Comparison of ENCODE assay signal across 10 mouse cellular contexts in genomic region chr11:4543040-4543551, GRCm38 (mm10). TPM values are rescaled to one million over a fixed set of nuclear protein-coding genes. Genes with fewer than 3 reads are reported as not detected.
DNase-seq lines count a peak whose midpoint lies in the region; ATAC-seq and TF ChIP-seq lines count a peak whose summit lies in the region.
"Had no signal": no experiment of that assay in that cellular context is flagged by ENCODE, and none has a peak within 500 bp of the region (broad histone marks: within the 10 kb centered on the region; RNA-seq: fewer than 3 reads in every experiment).

No protein-coding gene starts in this region.

- H3K9me3 ChIP-seq in intestine, embryonic 15.5 days, result no peaks in the 10 kb centered on the region
- no peaks in the 10 kb centered on the region for H3K9me3 ChIP-seq in intestine, postnatal 0 days (ENCODE audit: control insufficient read depth)

- H3K27me3 ChIP-seq in intestine, embryonic 15.5 days (replicated peaks), result no peaks in the 10 kb centered on the region
- no peaks in the 10 kb centered on the region for H3K27me3 ChIP-seq in intestine, postnatal 0 days (replicated peaks; ENCODE audit: control insufficient read depth, insufficient read depth, low read length)

- H3K4me2 ChIP-seq in intestine, embryonic 15.5 days (replicated peaks), result no peak overlapping the region
- no peak overlapping the region for H3K4me2 ChIP-seq in intestine, postnatal 0 days (replicated peaks; ENCODE audit: low read depth)

- H3K36me3 ChIP-seq in intestine, embryonic 15.5 days, result no peaks in the 10 kb centered on the region
- H3K36me3 ChIP-seq in intestine, postnatal 0 days (ENCODE audit: control insufficient read depth, insufficient read depth), result no peaks in the 10 kb centered on the region
- H3K36me3 ChIP-seq in macrophage (ENCODE audit: inconsistent target), result no peaks in the 10 kb centered on the region

- DNase-seq in MEL-GATA-1-ER (ENCODE audit: extremely low read depth, low read depth), result peak; percentile 73
- peak; percentile 29 for DNase-seq in forelimb bud, embryonic 11.5 days (ENCODE audit: low read depth, low spot score)
- DNase-seq in frontal cortex, postnatal 14 days (ENCODE audit: low spot score in 2 of 2), result no peak
- no peak for DNase-seq in adrenal gland, adult 8-10 months
- DNase-seq: thymus, postnatal 4 days had no signal

- H3K79me2 ChIP-seq in macrophage (ENCODE audit: inconsistent target), result peaks cover 97% of the 10 kb centered on the region

- H3K27ac ChIP-seq in intestine, embryonic 15.5 days, result no peak overlapping the region
- no peak overlapping the region for H3K27ac ChIP-seq in intestine, postnatal 0 days (ENCODE audit: low read depth, low read length)
- peak overlapping the region; percentile 33; the same call in 1 of the 2 replicates for H3K27ac ChIP-seq in macrophage

- no peaks in the 10 kb centered on the region for H3K4me1 ChIP-seq in intestine, embryonic 15.5 days (replicated peaks)
- no peaks in the 10 kb centered on the region for H3K4me1 ChIP-seq in intestine, postnatal 0 days (replicated peaks; ENCODE audit: control insufficient read depth, insufficient read depth, low read length)

- H3K9ac ChIP-seq in intestine, embryonic 15.5 days, result no peak overlapping the region
- H3K9ac ChIP-seq in intestine, postnatal 0 days (ENCODE audit: low read depth, low read length), result no peak overlapping the region

- H3K4me3 ChIP-seq in intestine, embryonic 15.5 days (replicated peaks), result no peak overlapping the region
- H3K4me3 ChIP-seq in intestine, postnatal 0 days (ENCODE audit: low read depth, low read length), result no peak overlapping the region
- H3K4me3 ChIP-seq in macrophage (ENCODE audit: inconsistent target), result no peak overlapping the region

- TF ChIP-seq CTCF in intestine, postnatal 0 days (IDR thresholded peaks at IDR 0.05; ENCODE audit: low read depth), result no peak

- 72% methylated on average over 2 of the region's 2 CpGs for whole genome bisulfite sequencing in intestine, embryonic 15.5 days
- WGBS in intestine, postnatal 0 days, result 74% methylated on average over 2 of the region's 2 CpGs
- WGBS in macrophage (ENCODE audit: missing documents), result 94% methylated on average over 2 of the region's 2 CpGs

- ATAC-seq in intestine, embryonic 15.5 days, result peak; percentile 86; the same call in 1 of the 2 replicates
- no peak for ATAC-seq in intestine, postnatal 0 days
- no peak for ATAC-seq in activated CD4-positive, CD25-positive, alpha-beta regulatory T cell, adult 4 months
- ATAC-seq: forebrain, embryonic 14.5 days had no signal

RNA-seq across cellular contexts. Expression of gene Mtmr3, which starts 51.6 kb away (rescaled TPM):
- polyA plus RNA-seq in intestine, embryonic 15.5 days (2015; fragmentation: Nextera tagmentation; extraction: Ambion mirVana), result 20.5 and 21.7 TPM in 2 replicates
- 9.8 and 10.0 TPM in 2 replicates for polyA plus RNA-seq in intestine, postnatal 0 days (2015; fragmentation: Nextera tagmentation; extraction: Ambion mirVana)
- total RNA-seq in macrophage (2018; cell fraction: chromatin; rRNA removed), result 100 to 1,000 TPM in 17 of 26 experiments, 10 to 100 TPM in 9; 26.5 to 199 (median 152) TPM
- total RNA-seq in macrophage (2018; cell fraction: cytosol; rRNA removed), result 10 to 100 TPM; 18.8 to 60.8 (median 54.1) TPM
- total RNA-seq in macrophage (2018; cell fraction: nucleus; rRNA removed), result 100 to 1,000 TPM in 14 of 26 experiments, 10 to 100 TPM in 12; 32.4 to 145 (median 108) TPM
- 29.0 to 45.2 TPM (median 31.3 TPM) in 3 replicates for polyA plus RNA-seq in macrophage (2018)
- 10 to 100 TPM; 35.1 to 37.3 TPM for polyA plus RNA-seq in activated CD4-positive, CD25-positive, alpha-beta regulatory T cell, adult 4 months (2017; shearing (Covaris generic))
- total RNA-seq in adrenal gland, adult 8-10 months (2022), result 10 to 100 TPM; 60.9 to 82.3 (median 74.2) TPM

Comparison
In these comparisons a context has a peak if more than half of its experiments do, and no peak if none do; other contexts are left out.
1. DNase-seq: peak in MEL-GATA-1-ER (single experiment) and forelimb bud, embryonic 11.5 days (single experiment); none in frontal cortex, postnatal 14 days (0 of 2) and adrenal gland, adult 8-10 months (single experiment).